Mouse (Mus musculus) CD8-positive naive resting alpha-beta T cell, adult 2 months (primary cell): ENCODE measurements around the gene Gli1.
A peak's percentile ranks its signal among the peaks of the same experiment; 100 is the strongest.

Source experiments
- DNase-seq, 2 experiments: peaks; one replicate each; pipeline ENCODE4 v3.0.0; 2022; ENCODE audit warnings: low read depth in 2 of 2, low spot score in 2 of 2

The Gli1 gene

GRCm38 (mm10) chr10:127293590-127294113 is 48.1 kb downstream of the Gli1 start:
- no peak for DNase-seq

- no peak for DNase-seq
Measured at GRCm38 (mm10) chr10:127292987-127293538, 48.7 kb downstream of the Gli1 start.

DNA sequence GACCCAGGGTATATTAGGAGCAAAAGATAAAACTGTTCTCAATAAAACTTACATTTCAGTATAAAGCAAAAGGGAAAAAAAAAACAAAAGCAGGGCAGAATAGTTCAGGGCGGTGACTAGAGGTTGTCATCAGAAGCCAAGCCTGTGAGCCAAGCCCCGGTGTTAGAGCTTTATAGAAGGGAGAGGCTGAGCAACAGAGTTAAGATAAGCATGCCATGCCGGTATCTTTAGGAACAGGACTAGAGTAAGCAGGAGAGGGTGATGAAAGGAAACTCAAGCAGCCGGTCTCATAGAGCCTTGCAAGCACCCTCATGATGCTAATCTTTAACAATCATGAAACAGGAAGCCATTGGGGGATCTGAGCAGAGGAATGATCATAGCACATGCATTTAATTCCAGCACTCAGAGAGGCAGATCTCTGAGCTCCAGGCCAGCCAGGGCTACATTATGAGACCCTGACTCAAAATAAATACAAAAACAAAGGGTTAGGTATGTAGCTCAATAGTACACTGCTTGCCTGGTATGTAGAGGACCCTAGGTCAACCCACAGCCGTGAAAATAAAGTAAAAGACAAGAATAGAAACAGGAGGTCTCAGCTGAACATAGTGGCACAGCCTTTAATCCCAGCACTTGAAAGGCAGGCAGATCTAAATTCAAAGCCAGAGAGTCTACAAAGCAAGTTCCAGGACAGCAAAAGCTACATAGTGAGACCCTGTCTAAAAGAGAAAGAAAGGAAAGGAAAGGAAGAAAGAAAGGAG is 49.7 kb downstream of the Gli1 start:
- DNase-seq = no peak

GRCm38 (mm10) chr10:127290930-127291880 is 50.6 kb downstream of the Gli1 start:
- DNase-seq = peak; percentile 37 to 49

DNA sequence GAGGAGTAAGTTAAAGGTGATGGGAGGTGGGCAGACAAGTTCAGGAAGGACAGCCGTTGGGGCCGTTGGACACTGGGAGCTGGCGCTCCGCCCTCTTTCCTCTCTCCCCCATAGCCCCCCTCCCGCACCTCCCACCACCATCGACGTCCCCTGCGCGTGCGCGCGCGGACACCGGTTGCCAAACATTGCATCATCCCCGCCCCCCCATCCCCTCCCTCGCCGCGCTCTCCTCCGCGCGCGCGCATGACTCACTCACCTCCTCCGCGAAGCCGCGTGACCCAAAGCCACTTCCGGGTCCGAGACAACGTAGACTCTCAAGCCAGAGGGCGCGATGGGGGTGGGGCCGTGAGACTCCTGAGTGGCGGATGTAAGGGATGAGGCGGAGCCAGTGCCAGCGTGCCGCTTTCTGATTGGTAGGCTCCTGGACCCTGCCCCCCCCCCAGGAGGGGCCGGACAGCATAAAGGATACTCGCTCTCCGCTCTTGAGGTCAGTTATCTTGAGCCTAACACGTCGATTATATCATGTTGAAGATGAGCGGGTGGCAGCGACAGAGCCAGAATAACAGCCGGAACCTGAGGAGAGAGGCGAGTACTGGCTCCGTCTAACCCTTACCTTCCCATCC is 51.4 kb downstream of the Gli1 start:
- peak; percentile 98 for DNase-seq

- DNase-seq = peak in 1 of 2 experiments; percentile 55
Measured at GRCm38 (mm10) chr10:127289573-127290191, 52.1 kb downstream of the Gli1 start.

DNA sequence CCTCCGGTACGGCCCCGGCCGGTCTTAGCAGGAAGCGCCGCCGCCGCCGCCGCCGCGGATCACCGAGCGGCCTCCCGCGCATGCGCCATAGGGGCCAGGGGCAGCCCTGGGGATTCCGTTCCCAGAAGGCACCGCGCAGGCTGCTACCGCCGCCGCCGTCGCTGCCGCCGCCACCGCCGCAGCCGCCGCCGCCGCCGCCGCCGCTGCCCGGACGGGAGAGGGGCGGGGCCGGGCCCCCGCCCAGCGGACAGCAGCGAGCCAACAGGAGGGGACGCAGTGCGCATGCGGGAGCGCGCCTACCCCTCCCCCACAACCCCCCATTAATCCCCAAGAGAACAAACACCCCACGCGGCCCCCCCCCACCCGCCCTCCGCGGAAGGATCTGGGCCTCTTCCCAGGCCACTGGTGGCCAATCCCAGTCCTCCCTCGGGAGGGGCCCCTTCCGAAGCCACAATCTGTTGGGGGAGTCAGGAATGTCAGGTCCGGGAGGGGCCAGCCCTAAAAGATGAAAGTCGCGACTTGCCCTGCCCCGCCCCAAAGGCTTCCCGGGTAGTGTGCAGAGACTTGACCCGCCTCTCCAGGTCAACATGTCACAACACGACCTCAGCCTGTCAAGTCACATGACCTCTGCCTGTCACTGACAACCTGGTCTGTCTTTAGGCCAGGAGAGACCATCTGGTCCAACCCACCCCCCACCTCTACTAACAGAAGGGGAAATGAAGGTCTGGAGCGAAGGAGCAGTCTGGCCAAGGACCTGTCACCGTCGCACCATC is 52.8 kb downstream of the Gli1 start, which contains the start of gene Mbd6:
Gene Mbd6, minus strand, starts transcription at position 219 of the 773 bp plus-strand sequence.
- DNase-seq = peak; percentile 80 to 88

GRCm38 (mm10) chr10:127288328-127288799 is 53.4 kb downstream of the Gli1 start:
- peak; percentile 21 to 33 for DNase-seq

- DNase-seq = no peak
Measured at GRCm38 (mm10) chr10:127287936-127288293, 53.9 kb downstream of the Gli1 start.

DNA sequence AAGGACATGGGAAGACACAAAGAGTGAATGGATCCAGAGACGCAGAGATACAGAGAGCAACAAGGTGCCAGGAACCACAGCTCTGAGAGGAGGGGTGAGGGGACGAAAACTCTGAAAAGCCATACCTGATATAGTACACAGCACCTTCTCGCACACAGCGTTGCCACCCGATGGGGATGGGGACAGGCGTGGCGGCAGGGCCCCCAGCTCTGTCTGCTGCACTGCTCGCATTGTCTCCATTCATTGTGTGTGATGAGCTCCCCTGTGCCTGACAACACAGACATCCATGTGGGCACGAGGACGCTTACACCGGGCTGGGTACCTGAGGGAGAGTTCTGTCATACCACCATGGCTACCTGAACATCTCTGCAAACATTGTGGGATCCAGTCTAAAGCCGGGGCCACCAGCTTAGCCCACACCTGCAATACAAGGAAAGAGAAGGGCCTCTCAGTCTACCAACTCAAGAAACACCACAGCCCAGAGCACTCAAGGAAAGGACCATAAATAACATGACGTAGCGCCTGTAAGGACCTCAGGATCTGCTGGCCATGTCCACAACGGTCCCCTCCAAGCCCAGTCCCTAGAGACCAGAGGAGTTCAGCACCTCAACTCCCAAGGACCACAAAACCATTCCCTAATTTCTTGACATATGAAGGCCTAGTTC is 54.4 kb downstream of the Gli1 start:
- DNase-seq = no peak

DNA sequence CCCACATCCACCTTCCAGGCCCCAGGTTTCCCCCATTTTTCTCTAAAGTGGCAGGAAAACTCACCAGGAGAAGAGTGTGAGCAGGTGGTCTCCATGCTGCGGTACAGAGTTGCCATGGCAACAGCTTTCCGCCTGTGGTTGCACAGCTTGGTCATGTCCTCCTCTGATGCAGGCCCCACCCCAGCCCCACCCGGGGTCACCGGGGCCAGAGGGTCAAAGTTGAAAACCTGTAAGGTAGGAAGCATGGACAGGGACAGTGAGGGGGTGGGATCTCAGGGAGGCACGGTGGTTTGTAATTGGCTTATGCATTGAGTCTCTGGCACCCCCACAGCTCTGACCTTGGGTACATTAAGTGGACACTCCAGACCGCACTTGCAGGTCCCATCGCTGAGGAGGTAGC is 55.0 kb downstream of the Gli1 start:
- DNase-seq = no peak

DNA sequence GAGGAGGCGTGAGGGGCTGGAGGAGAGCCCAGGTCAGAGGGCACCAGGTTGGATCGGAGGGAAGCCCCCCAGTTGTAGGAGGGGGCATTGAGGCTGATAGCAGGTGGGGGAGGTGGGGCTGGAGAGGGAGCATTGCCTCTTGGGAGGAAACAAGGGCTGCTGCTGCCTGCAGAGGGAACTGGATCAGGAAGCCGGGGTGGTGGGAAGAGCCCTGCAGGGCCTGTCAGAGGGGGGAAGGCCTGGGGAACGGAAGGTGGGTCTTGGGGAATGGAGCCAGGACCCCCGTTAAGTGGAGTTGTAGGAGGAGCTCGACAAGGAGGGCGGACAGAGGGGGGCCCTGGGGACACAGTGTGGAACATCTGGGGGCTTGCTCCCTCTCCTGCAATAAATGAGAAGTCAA is 55.6 kb downstream of the Gli1 start:
- no peak for DNase-seq

GRCm38 (mm10) chr10:127285644-127286043 is 56.1 kb downstream of the Gli1 start:
- DNase-seq = no peak

- no peak for DNase-seq
Measured at GRCm38 (mm10) chr10:127284724-127285500, 56.9 kb downstream of the Gli1 start.

DNA sequence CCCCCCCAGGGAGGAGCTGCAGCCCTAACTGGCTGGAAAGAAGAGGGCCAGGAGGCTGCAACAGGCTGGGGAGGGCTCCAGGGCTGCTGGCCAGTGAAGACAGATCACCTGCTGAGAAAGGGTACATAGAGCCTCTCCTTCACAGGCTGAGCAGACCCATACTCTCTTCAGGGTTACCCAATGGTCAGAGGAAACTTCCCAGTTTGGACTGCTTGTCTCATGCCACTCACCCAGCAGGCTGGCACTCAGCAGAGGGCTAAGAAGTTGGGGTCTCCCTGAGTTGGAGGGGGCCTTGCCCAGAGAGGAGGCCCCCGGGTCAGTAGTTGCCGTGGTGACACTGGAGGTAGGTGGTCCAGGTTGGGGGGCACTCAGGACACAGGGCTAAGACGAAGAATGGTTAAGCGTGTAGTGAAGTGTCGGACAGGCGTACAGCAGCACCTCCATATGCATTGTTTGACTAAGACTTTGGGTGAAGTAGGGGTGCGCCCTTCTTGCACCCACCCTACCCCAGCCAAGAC is 57.6 kb downstream of the Gli1 start:
- no peak for DNase-seq

DNA sequence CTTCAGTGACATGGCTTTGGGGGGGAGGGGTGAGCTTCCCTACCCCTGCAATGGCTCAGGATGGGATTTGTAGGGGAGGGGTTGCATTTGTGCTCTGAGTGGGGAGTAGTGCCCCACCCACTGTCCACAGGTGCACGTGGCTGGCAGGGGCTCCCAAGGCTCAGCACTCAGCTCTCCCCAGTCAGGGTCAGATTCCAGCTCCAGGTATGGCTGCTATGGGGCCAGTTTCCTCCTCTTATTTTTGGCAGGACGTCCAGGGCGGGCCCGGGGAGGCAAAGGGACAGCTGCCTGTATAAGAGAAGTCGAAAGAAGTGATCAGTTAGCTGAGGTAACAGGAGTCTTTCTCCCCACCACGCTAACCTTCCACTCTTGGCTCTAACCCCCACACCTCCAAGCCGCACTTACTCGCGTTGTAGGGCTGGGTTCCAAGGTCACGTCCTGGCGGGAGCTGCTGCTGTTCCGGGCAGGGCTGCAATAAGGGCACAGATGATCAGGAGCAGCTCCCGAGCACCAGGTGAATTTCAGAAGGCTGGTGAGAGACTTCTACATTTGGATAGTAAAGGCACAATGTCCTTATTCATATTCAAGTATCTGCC is 59.1 kb downstream of the Gli1 start:
- no peak for DNase-seq

GRCm38 (mm10) chr10:127281316-127281715 is 60.5 kb downstream of the Gli1 start:
- no peak for DNase-seq
